26 mouse cellular contexts compared by ENCODE assay signal in the genomic region with DNA sequence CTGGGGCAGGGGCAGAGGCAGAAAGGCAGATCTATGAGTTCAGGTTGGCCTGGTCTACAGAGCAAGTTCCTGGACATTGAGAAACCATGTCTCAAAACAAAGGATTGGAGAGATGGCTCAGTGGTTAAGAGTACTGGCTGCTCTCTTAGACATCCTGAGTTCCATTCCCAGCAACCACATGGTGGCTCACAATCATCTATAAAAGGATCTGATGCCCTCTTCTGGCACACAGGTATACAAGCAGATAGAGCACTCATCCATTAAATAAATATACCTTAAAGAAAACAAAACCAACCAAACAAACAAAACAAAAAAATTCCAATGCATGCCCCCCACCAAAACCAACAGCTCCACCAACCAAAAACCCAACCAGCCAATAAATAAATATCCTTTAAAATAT. TPM values are rescaled to one million over a fixed set of nuclear protein-coding genes. Genes with fewer than 3 reads are reported as not detected.
DNase-seq lines count a peak whose midpoint lies in the region; ATAC-seq and TF ChIP-seq lines count a peak whose summit lies in the region.
"Had no signal": no experiment of that assay in that cellular context is flagged by ENCODE, and none has a peak within 500 bp of the region (broad histone marks: within the 10 kb centered on the region; RNA-seq: fewer than 3 reads in every experiment).

No protein-coding gene starts in this region.

- H3K4me3 ChIP-seq in liver, adult 2 months (ENCODE audit: insufficient read depth, low read depth, low read length) = no peak overlapping the region
- no peak overlapping the region for H3K4me3 ChIP-seq in CH12.LX (replicated peaks in 1 of 3; ENCODE audit: low read depth in 2 of 3, low read length in 2 of 3, poor library complexity in 1 of 3)
- H3K4me3 ChIP-seq in hindbrain, embryonic 13.5 days = no peak overlapping the region
- H3K4me3 ChIP-seq: embryonic facial prominence, embryonic 10.5 days; erythroblast, embryonic 14.5 days; heart, embryonic 10.5 days; hindbrain, embryonic 15.5 days; limb, embryonic 13.5 days; neural tube, embryonic 15.5 days had no signal

- in situ Hi-C loops in CH12.LX (cut with MboI; ENCODE audit: low pct_ligation_motif_present, low pct_unique_long_range_greater_than_20kb, low sequenced_read_pairs) = loop anchor here (5.0 kb wide), 1 partner anchor 48 kb away; no protein-coding TSS in a partner anchor

- TF ChIP-seq CTCF in liver, adult 2 months (IDR thresholded peaks at IDR 0.05; ENCODE audit: low read depth, low read length) = no peak
- TF ChIP-seq CTCF in CH12.LX (conservative IDR thresholded peaks at IDR 0.05 in 1 of 2, IDR thresholded peaks at IDR 0.05 in 1 of 2; ENCODE audit: low read depth in 2 of 2, low read length in 2 of 2) = peak in 1 of 2 experiments; percentile 86; a peak in 2 of 4 replicates

- no peak for TF ChIP-seq POLR2A in liver, adult 2 months (IDR thresholded peaks at IDR 0.05; ENCODE audit: extremely low read depth, insufficient read depth, low read length)
- TF ChIP-seq POLR2A in CH12.LX (IDR thresholded peaks at IDR 0.05; ENCODE audit: low read depth, low read length) = no peak

- no peaks in the 10 kb centered on the region for H3K4me1 ChIP-seq in liver, adult 2 months (ENCODE audit: control insufficient read depth, insufficient read depth, low read length)
- peaks cover 2 to 33% of the 10 kb centered on the region in 2 experiments; a peak in 3 of 4 replicates for H3K4me1 ChIP-seq in CH12.LX (ENCODE audit: control insufficient read depth in 1 of 2, insufficient read depth in 2 of 2)
- H3K4me1 ChIP-seq in hindbrain, embryonic 13.5 days (replicated peaks) = no peaks in the 10 kb centered on the region
- H3K4me1 ChIP-seq: embryonic facial prominence, embryonic 10.5 days; hindbrain, embryonic 15.5 days; limb, embryonic 13.5 days; neural tube, embryonic 15.5 days had no signal

- TF ChIP-seq EP300 in CH12.LX (IDR thresholded peaks at IDR 0.05; ENCODE audit: low read length) = no peak

- H3K9ac ChIP-seq in liver, adult 2 months (ENCODE audit: low read depth, low read length) = no peak overlapping the region
- no peak overlapping the region for H3K9ac ChIP-seq in CH12.LX (ENCODE audit: insufficient read depth, low read depth)
- no peak overlapping the region for H3K9ac ChIP-seq in hindbrain, embryonic 13.5 days
- H3K9ac ChIP-seq: hindbrain, embryonic 15.5 days; limb, embryonic 13.5 days; neural tube, embryonic 15.5 days had no signal

- dilution Hi-C loops in CH12.LX (cut with MboI; ENCODE audit: extremely low pct_ligation_motif_present, extremely low pct_unique_long_range_greater_than_20kb, low sequenced_read_pairs) = no loop called here

- TF ChIP-seq RAD21 in CH12.LX (IDR thresholded peaks at IDR 0.05; ENCODE audit: low read depth, low read length) = peak; percentile 59

- H3K4me2 ChIP-seq in CH12.LX (ENCODE audit: insufficient read depth, low read depth, poor library complexity, severe bottlenecking) = no peak overlapping the region
- H3K4me2 ChIP-seq in hindbrain, embryonic 13.5 days = no peak overlapping the region
- H3K4me2 ChIP-seq: hindbrain, embryonic 15.5 days; limb, embryonic 13.5 days; neural tube, embryonic 15.5 days had no signal

- H3K9me3 ChIP-seq in CH12.LX (replicated peaks; ENCODE audit: low read length) = no peaks in the 10 kb centered on the region
- no peaks in the 10 kb centered on the region for H3K9me3 ChIP-seq in hindbrain, embryonic 13.5 days
- H3K9me3 ChIP-seq: embryonic facial prominence, embryonic 10.5 days; G1E; heart, embryonic 10.5 days; hindbrain, embryonic 15.5 days; limb, embryonic 13.5 days; neural tube, embryonic 15.5 days had no signal

- peaks cover 12% of the 10 kb centered on the region for H3K36me3 ChIP-seq in liver, adult 2 months (ENCODE audit: control insufficient read depth, insufficient read depth, low read length)
- peaks cover 6 to 19% of the 10 kb centered on the region in 2 experiments for H3K36me3 ChIP-seq in CH12.LX (replicated peaks in 1 of 2; ENCODE audit: control insufficient read depth in 1 of 2, insufficient read depth in 1 of 2, low read length in 1 of 2)
- peaks cover 13% of the 10 kb centered on the region; the same call in 1 of the 2 replicates for H3K36me3 ChIP-seq in hindbrain, embryonic 13.5 days

- H3K27me3 ChIP-seq in liver, adult 2 months (ENCODE audit: control insufficient read depth, insufficient read depth, low read length) = no peaks in the 10 kb centered on the region
- H3K27me3 ChIP-seq in CH12.LX (replicated peaks) = no peaks in the 10 kb centered on the region
- H3K27me3 ChIP-seq in hindbrain, embryonic 13.5 days = no peaks in the 10 kb centered on the region
- H3K27me3 ChIP-seq: hindbrain, embryonic 15.5 days; limb, embryonic 13.5 days; neural tube, embryonic 15.5 days had no signal

- peak; percentile 44 for DNase-seq in liver, adult 2 months (ENCODE audit: extremely low read depth, low read depth, low spot score)
- DNase-seq in liver (no peak), CH12.LX (ENCODE audit: extremely low read depth) (peak; percentile 35)
- DNase-seq in induced T-regulatory cell, adult 2 months (ENCODE audit: low read depth) = peak; percentile 50
- DNase-seq in urinary bladder, postnatal 14 days (ENCODE audit: low spot score) = no peak
- DNase-seq in thymus, postnatal 0 days (ENCODE audit: low spot score) = no peak
- DNase-seq: adrenal gland, postnatal 25 days; cerebellum, adult 9-11 months; gastrocnemius, postnatal 10 days; heart, postnatal 14 days; kidney, adult 9 months; lung, postnatal 14 days; thymus, postnatal 4 days had no signal

- ATAC-seq in hindbrain, embryonic 13.5 days (ENCODE audit: low FRiP score) = no peak
- ATAC-seq: forebrain, embryonic 16.5 days had no signal

- H3K79me2 ChIP-seq in liver, adult 2 months (ENCODE audit: control insufficient read depth, insufficient read depth, low read length) = no peaks in the 10 kb centered on the region
- H3K79me2 ChIP-seq in CH12.LX (replicated peaks; ENCODE audit: control insufficient read depth, extremely low read depth, insufficient read depth, poor library complexity, severe bottlenecking) = no peaks in the 10 kb centered on the region

- H3K27ac ChIP-seq in liver, adult 2 months (replicated peaks; ENCODE audit: insufficient read depth, low read depth, low read length) = no peak overlapping the region
- H3K27ac ChIP-seq in CH12.LX (ENCODE audit: insufficient read depth, low read depth) = no peak overlapping the region
- H3K27ac ChIP-seq in hindbrain, embryonic 13.5 days = no peak overlapping the region
- H3K27ac ChIP-seq: embryonic facial prominence, embryonic 10.5 days; heart, embryonic 10.5 days; hindbrain, embryonic 15.5 days; limb, embryonic 13.5 days; neural tube, embryonic 15.5 days had no signal

TF ChIP-seq in CH12.LX, 34 proteins besides CTCF, POLR2A, EP300 and RAD21 (continues in another document):
- TF ChIP-seq MAX (IDR thresholded peaks at IDR 0.05; ENCODE audit: low read length) (peak; percentile 48; the same call in 1 of the 2 replicates), JUN (IDR thresholded peaks at IDR 0.05; ENCODE audit: insufficient read depth, low read depth, low read length) (no peak), ELF1 (IDR thresholded peaks at IDR 0.05; ENCODE audit: low read depth, low read length) (no peak), POLR2AphosphoS2 (IDR thresholded peaks at IDR 0.05; ENCODE audit: low read depth, low read length) (no peak), MYC (IDR thresholded peaks at IDR 0.05; ENCODE audit: low read depth, low read length) (peak; percentile 93), SIN3A (IDR thresholded peaks at IDR 0.05; ENCODE audit: low read length) (peak; percentile 19; the same call in 1 of the 2 replicates), CHD1 (IDR thresholded peaks at IDR 0.05; ENCODE audit: low read depth, low read length) (no peak), MEF2A (IDR thresholded peaks at IDR 0.05; ENCODE audit: borderline replicate concordance, low read depth, low read length) (0 out of 2 replicates have a peak, but pooled peaks have one; percentile 17), IRF4 (IDR thresholded peaks at IDR 0.05; ENCODE audit: low read depth, low read length) (peak; percentile 35; the same call in 1 of the 2 replicates), HCFC1 (IDR thresholded peaks at IDR 0.05; ENCODE audit: low read depth, low read length) (no peak; the same call in 1 of the 2 replicates), SMC3 (IDR thresholded peaks at IDR 0.05; ENCODE audit: low read depth, low read length) (peak; percentile 78)

RNA-seq across cellular contexts. Expression of a gene that starts 14.4 kb away (rescaled TPM):
- 59.9 and 68.1 TPM in 2 replicates for total RNA-seq in liver, adult 2 months (2014; rRNA removed)
- 65.0 and 75.2 TPM in 2 replicates for polyA plus RNA-seq in liver, adult 2 months (2012; rRNA removed)
- total RNA-seq in CH12.LX (2012; rRNA removed) (77.2 and 91.4 TPM in 2 replicates), CH12.LX (2014; rRNA removed) (70.3 and 74.5 TPM in 2 replicates)
- polyA plus RNA-seq in CH12.LX (2012; ENCODE audit: insufficient read length, low read depth) = 72.3 and 75.6 TPM in 2 replicates
- polyA plus RNA-seq in hindbrain, embryonic 13.5 days (2015; fragmentation: Nextera tagmentation; extraction: Ambion mirVana) = 10.6 and 10.8 TPM in 2 replicates
- 15.9 and 16.3 TPM in 2 replicates for polyA plus RNA-seq in thymus, postnatal 0 days (2015; fragmentation: Nextera tagmentation; extraction: Ambion mirVana)

RNA-seq across cellular contexts. Expression of a gene that starts 34.3 kb away (rescaled TPM):
- total RNA-seq in liver, adult 2 months (2014; rRNA removed) = not detected in 2 replicates
- polyA plus RNA-seq in liver, adult 2 months (2012; rRNA removed) = 0.10 TPM in 1 of 2 replicates, not detected in the other
- total RNA-seq in CH12.LX (2012; rRNA removed) = 13.8 and 14.5 TPM in 2 replicates
- total RNA-seq in CH12.LX (2014; rRNA removed) = 8.3 and 8.7 TPM in 2 replicates
- polyA plus RNA-seq in CH12.LX (2012; ENCODE audit: insufficient read length, low read depth) = 3.9 and 4.7 TPM in 2 replicates
- not detected in 2 replicates for polyA plus RNA-seq in hindbrain, embryonic 13.5 days (2015; fragmentation: Nextera tagmentation; extraction: Ambion mirVana)
- 0.79 and 1.7 TPM in 2 replicates for polyA plus RNA-seq in thymus, postnatal 0 days (2015; fragmentation: Nextera tagmentation; extraction: Ambion mirVana)
- total RNA-seq: adrenal gland, postnatal 25 days; gastrocnemius, postnatal 10 days; heart, postnatal 14 days; layer of hippocampus, adult 18-20 months; left cerebral cortex, adult 8-10 months; megakaryocyte-erythroid progenitor cell, adult 5-6 weeks had no signal
- polyA plus RNA-seq: embryonic facial prominence, embryonic 10.5 days; erythroblast, embryonic 14.5 days; forebrain, embryonic 16.5 days; G1E; heart, embryonic 10.5 days; hindbrain, embryonic 15.5 days; limb, embryonic 13.5 days; neural tube, embryonic 15.5 days had no signal

RNA-seq across cellular contexts. Expression of a gene that starts 43.2 kb away (rescaled TPM):
- 8.4 and 9.1 TPM in 2 replicates for total RNA-seq in liver, adult 2 months (2014; rRNA removed)
- 30.5 and 32.3 TPM in 2 replicates for polyA plus RNA-seq in liver, adult 2 months (2012; rRNA removed)
- total RNA-seq in CH12.LX (2012; rRNA removed) = 59.9 and 63.8 TPM in 2 replicates
- 78.0 and 78.7 TPM in 2 replicates for total RNA-seq in CH12.LX (2014; rRNA removed)
- polyA plus RNA-seq in CH12.LX (2012; ENCODE audit: insufficient read length, low read depth) = 65.6 and 80.6 TPM in 2 replicates
- 123 and 126 TPM in 2 replicates for polyA plus RNA-seq in hindbrain, embryonic 13.5 days (2015; fragmentation: Nextera tagmentation; extraction: Ambion mirVana)
- 51.0 and 58.6 TPM in 2 replicates for polyA plus RNA-seq in thymus, postnatal 0 days (2015; fragmentation: Nextera tagmentation; extraction: Ambion mirVana)

RNA-seq across cellular contexts. Expression of a gene that starts 46.0 kb away (rescaled TPM):
- total RNA-seq in liver, adult 2 months (2014; rRNA removed) = not detected in 2 replicates
- not detected in 2 replicates for polyA plus RNA-seq in liver, adult 2 months (2012; rRNA removed)
- 0.17 and 0.21 TPM in 2 replicates for total RNA-seq in CH12.LX (2012; rRNA removed)
- not detected in 2 replicates for total RNA-seq in CH12.LX (2014; rRNA removed)
- polyA plus RNA-seq in CH12.LX (2012; ENCODE audit: insufficient read length, low read depth) = not detected in 2 replicates
- polyA plus RNA-seq in hindbrain, embryonic 13.5 days (2015; fragmentation: Nextera tagmentation; extraction: Ambion mirVana) = not detected in 2 replicates
- polyA plus RNA-seq in thymus, postnatal 0 days (2015; fragmentation: Nextera tagmentation; extraction: Ambion mirVana) = not detected in 2 replicates
- total RNA-seq: adrenal gland, postnatal 25 days; gastrocnemius, postnatal 10 days; heart, postnatal 14 days; layer of hippocampus, adult 18-20 months; left cerebral cortex, adult 8-10 months; megakaryocyte-erythroid progenitor cell, adult 5-6 weeks had no signal
- polyA plus RNA-seq: embryonic facial prominence, embryonic 10.5 days; erythroblast, embryonic 14.5 days; forebrain, embryonic 16.5 days; G1E; heart, embryonic 10.5 days; limb, embryonic 13.5 days; neural tube, embryonic 15.5 days; spleen, adult 2 months had no signal

Comparison
In these comparisons a context has a peak if more than half of its experiments do, and no peak if none do; other contexts are left out.
1. DNase-seq: peak in liver, adult 2 months (single experiment), CH12.LX (single experiment) and induced T-regulatory cell, adult 2 months (single experiment); none in liver (single experiment), urinary bladder, postnatal 14 days (single experiment) and thymus, postnatal 0 days (single experiment).